Mouse (Mus musculus): Measurements from ENCODE around the gene Pkig.
A peak's percentile ranks its signal among the peaks of the same experiment; 100 is the strongest.
"Not testable (repeated sequence)": the region's sequence is repeated elsewhere in the genome, so short reads cannot be mapped to it uniquely, and the experiment has no call there.

Pkig gene

DNA sequence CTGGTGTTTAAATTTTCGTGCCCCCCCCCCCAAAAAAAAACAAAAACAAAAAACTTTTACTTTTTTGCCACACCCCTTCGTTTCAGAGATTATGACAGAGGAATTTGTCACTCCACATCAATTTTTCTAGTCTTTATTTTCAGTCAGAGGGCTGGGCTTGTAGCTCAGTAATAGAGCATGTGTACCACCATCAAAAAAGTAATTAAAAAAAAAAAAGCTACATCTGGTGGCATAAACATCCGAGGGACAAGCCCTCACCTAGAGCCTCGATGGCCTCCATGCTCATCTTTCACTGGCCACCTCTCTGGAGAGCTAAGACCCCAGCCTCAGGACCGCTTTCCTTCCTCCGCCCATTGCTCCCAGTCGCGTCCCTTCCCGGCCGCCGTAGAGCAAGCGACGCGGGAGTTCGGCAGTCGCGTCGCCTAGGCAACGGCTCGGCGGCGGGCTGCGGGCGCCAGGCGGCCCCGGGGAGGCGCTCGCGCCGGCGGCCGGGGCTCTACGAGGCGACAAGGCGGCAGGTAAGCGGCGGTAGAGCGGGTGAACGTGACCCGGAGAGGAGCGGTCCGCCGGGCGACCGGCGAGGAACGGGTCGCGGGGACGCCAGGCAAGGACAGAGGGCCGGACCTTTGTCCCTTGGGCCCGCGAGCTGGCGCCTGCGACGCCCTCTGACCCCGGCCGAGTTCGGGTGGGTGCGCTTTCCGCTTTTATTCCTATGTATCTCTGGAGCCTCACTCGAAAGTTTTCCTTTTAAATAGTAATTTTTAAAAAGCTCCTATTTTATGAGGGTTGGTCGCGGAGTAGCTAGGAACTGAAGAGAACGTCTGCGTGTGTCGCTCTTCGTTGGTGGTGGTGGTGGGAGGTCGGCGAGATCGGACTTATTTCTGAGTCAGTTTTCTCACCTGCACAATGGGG, at the start of gene Pkig:
Pkig (plus strand) TSS at position 412 of the 912 bp plus-strand sequence.
- peak; percentile 90 to 94 for DNase-seq (ENCODE audit: inconsistent age in 2 of 2, low spot score in 1 of 2)

DNA sequence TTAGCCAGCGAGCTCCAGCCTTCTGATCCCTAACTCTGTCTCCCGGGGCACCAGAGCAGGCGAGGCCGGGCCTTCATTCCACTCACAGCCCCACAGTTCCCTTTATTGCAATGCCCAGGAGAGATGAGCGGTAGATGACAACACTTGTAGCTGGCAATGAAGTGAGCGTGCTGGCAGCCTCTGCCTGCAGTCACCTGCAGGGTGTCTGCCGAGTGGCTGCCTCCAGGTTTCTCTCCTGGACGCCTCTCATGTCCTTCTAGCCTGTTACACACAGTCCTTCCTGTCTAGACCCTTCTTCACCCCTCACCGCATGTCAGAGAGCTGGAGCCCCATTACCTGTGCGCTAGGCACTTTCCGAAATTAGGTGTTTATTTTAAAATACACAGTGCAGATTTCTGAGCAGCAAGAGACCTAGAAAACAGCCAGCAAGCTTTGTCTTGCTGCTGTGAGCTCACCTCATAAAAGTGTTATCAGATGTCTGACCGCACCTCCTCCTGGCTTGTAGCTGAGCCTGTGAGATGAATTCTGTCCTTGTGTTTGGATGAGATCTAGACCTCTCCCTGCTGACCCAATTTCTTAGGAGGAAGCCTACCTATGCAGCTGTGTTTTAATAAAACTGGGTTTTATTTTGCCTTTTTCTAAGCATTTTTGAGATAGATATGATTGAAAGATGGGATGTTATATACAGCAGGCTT, 48.8 kb upstream of the Pkig start:
- peak in 1 of 2 experiments; percentile 34 for DNase-seq (ENCODE audit: inconsistent age in 2 of 2, low spot score in 1 of 2)

- DNase-seq (ENCODE audit: inconsistent age in 2 of 2, low spot score in 1 of 2) = no peak
These were observed 47.0 kb upstream of the Pkig start for GRCm38 (mm10) chr2:163611176-163611575.

GRCm38 (mm10) chr2:163613206-163613605, 45.0 kb upstream of the Pkig start:
- DNase-seq (ENCODE audit: inconsistent age in 2 of 2, low spot score in 1 of 2) = no peak

- no peak for DNase-seq (ENCODE audit: inconsistent age in 2 of 2, low spot score in 1 of 2)
These were observed 44.2 kb upstream of the Pkig start for GRCm38 (mm10) chr2:163613990-163614389.

DNA sequence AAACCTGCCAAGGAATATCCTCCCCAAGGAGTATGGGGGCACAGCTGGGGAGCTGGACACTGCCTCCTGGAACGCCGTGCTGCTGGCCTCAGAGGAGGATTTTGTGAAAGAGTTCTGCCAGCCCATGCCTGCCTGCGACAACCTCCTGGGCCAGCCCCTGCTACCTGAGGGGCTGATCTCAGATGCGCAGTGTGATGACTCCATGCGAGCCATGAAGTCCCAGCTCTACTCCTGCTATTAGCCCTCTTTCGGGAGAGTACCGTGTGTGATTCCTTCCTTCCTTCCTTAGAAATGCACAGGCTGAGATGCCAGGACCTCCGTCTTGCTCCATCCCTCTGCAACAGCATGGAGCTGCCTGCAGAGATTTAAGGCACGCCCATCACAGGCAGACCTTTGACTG, 42.8 kb upstream of the Pkig start:
- peak in 1 of 2 experiments; percentile 25 for DNase-seq (ENCODE audit: inconsistent age in 2 of 2, low spot score in 1 of 2)

- DNase-seq (ENCODE audit: inconsistent age in 2 of 2, low spot score in 1 of 2) = peak in 1 of 2 experiments; percentile 37
These were observed 42.1 kb upstream of the Pkig start for GRCm38 (mm10) chr2:163615906-163616651.

DNA sequence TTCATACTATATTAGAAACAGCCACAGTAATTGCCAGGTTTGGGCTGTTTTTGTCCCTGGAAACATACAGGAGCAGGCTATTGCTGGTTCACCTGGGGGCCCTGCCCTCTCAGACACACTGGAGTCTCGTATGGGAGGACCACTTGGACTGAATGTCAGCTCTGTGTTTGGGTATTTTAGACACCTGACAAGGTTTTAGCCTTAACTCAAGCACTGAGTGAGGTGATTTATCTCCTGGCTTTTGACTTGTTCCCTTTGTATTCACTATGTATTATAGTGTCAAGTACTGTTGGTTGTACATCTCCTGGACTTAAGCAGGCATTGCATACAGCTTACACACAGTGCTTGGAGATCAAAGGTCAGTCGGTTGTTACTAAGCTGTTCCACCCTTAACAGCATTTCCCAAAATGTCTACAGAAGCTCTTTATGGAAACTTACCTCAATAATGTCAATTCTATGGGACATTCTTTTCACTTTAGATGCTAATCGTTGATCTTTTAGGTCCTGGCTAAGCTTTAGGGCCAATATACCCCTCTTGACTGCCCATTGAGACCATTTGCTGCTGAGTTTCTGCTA, 41.4 kb upstream of the Pkig start:
- DNase-seq (ENCODE audit: inconsistent age in 2 of 2, low spot score in 1 of 2) = no peak

DNA sequence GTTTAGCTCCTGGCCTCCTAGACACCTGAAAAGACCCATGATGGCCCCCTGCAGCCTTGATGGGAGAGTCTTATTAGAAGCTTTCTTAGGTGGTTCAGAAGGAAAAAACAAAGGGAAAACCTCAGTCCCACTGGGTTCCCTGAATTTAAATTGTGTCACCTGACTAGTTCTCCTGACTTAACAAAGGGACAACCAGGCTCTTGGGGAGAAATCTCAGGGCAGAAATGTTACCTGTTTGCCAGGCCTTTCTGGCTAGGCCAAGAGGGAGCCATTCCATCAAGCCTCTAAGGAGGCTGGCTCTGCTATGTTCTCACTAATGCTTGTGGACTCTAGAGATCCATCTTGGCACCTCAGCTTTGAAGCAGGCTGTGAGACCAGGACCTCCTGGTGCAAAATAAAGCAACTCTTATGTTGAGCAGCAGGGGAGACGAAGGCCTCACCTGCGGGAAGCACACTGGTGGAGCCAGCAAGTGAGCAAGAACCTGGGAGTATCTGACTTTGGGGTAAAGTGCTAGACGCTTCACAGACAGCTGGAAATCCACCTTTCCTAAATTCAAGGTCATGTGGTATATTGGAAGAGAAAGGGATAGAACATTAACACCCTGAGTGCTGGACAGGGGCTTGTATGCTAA, 40.8 kb upstream of the Pkig start:
- DNase-seq (ENCODE audit: inconsistent age in 2 of 2, low spot score in 1 of 2) = no peak

- DNase-seq (ENCODE audit: inconsistent age in 2 of 2, low spot score in 1 of 2) = no peak
These were observed 40.3 kb upstream of the Pkig start for GRCm38 (mm10) chr2:163617874-163618273.

GRCm38 (mm10) chr2:163620451-163620850, 37.7 kb upstream of the Pkig start:
- no peak for DNase-seq (ENCODE audit: inconsistent age in 2 of 2, low spot score in 1 of 2)

- DNase-seq (ENCODE audit: inconsistent age in 2 of 2, low spot score in 1 of 2) = not testable (repeated sequence)
These were observed 36.8 kb upstream of the Pkig start for GRCm38 (mm10) chr2:163621401-163621800.

GRCm38 (mm10) chr2:163631223-163631622, 27.0 kb upstream of the Pkig start:
- DNase-seq (ENCODE audit: inconsistent age in 2 of 2, low spot score in 1 of 2) = peak in 1 of 2 experiments; percentile 73

DNA sequence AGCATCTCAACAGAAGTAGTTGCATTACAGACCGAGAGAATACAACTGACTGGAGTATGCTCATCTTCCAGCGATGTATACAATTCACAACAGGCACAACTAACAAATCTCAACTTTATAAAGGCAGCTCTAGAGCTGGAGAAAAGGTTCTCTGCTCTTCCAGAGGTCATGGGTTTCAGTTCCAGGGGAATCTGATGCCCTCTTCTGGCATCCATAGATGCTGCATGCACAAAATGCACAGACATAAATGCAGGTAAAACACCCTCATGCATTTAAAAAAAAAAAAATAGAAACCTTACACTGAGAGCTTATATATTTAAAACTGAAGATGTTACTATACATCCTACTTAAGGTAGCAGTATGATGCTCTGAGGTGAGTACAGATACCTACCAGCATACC, 26.5 kb upstream of the Pkig start:
- DNase-seq (ENCODE audit: inconsistent age in 2 of 2, low spot score in 1 of 2) = no peak

GRCm38 (mm10) chr2:163634211-163634610, 24.0 kb upstream of the Pkig start:
- no peak for DNase-seq (ENCODE audit: inconsistent age in 2 of 2, low spot score in 1 of 2)

DNA sequence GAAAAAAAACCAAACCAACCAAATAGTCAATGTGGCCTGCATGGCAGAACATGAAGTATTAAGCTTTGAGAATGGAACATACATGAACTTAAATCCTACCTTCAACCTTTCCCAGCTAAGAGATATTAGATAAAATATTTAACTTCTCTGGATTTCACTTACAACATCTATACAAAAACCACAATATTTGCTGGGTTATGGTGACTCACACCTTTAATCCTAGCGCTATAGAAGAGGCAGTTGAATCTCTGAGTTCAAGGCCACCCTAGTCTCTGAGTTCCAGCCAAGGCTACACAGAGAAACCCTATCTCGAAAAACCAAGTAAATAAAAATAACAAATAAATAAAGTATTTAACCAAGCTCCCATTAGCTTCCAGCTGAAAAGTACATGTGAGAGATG, 22.1 kb upstream of the Pkig start:
- DNase-seq (ENCODE audit: inconsistent age in 2 of 2, low spot score in 1 of 2) = no peak

- peak in 1 of 2 experiments; percentile 82 for DNase-seq (ENCODE audit: inconsistent age in 2 of 2, low spot score in 1 of 2)
These were observed 20.4 kb upstream of the Pkig start for GRCm38 (mm10) chr2:163637655-163638266.

GRCm38 (mm10) chr2:163640493-163640892, 17.7 kb upstream of the Pkig start:
- DNase-seq (ENCODE audit: inconsistent age in 2 of 2, low spot score in 1 of 2) = peak in 1 of 2 experiments; percentile 61

GRCm38 (mm10) chr2:163641681-163642080, 16.5 kb upstream of the Pkig start:
- peak in 1 of 2 experiments; percentile 60 for DNase-seq (ENCODE audit: inconsistent age in 2 of 2, low spot score in 1 of 2)

Data from adrenal gland, adult (tissue).